Mouse (Mus musculus) mature B cell (primary cell): Measurements from ENCODE around the gene Duox1.

Experiments used
- in situ Hi-C: fragments of 300-500 bp; cut with MboI; formaldehyde crosslinking; loops from 2 replicates; pipeline ENCODE4 v1.14.3; 2019

Gene Duox1

DNA sequence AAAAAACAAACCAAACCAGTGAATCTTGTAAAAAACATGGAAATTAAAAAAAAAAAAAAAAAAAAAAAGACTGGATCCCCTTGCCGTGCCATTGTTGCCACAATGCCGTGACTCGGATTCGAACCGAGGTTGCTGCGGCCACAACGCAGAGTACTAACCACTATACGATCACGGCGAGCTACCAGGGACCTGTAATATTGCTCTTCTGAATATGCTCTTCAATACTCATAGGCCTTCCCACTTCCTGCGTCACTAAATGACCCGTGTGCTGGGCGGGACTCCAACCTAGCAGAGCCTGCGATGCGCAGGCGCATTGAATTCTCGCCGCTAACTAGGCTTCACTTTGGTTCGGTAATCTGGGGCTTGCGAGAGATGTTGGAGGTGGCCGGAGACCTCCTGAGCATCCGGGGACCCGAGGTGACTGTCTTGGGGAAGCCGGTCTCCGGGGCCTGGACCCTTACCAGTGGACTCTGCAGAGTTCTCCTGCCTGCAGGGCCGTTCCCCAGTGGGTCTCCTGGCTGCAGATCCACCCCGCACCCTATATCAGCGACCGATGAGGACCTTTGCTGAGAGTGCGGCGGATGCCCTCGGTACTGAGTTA is 60.0 kb downstream of the Duox1 start:
- in situ Hi-C loops: no loop called here

DNA sequence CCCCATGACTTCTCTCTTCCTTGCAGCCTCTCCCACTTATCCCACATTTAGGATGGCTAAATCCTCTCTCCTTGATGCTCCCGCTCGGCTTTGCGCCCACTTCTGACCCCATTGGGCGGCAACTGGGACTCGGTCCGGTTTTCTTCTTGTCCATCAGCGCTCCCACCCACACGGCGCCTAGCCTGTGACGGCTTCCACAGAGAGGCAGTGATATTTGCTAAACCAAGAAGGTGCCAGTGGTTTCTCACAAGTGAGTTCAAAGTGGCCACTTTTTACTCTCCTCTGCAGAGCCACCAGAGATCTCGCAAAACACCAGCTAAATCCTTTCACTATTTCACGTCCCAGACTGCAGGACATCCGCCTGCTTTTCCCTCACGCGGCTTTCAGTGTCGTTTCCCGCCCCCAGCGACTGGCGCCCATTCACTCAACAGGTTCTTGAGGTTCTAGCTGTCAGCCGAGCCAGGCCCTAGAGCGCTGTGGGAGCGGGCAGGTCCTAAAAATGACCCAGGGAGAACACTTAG is 60.6 kb downstream of the Duox1 start:
- in situ Hi-C loops: no loop called here

DNA sequence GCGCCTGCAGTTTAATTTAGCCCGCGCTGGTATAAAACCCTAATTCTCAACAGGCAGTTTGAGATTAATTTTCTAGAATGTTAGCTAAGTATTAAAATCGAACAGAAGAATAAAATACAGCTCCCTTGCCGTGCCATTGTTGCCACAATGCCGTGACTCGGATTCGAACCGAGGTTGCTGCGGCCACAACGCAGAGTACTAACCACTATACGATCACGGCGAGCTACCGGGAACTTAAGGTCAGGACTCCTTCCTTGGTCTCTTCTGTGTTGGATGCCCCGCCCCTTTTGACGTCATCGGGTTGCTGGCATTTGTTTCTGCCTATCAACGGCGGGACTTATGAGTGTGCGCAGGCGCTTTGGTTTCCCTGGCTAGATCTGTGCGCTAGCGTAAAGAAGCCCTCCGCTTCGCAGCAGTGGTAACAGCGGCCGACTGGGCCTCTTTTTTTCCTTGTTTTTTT is 61.8 kb downstream of the Duox1 start:
- in situ Hi-C loops: no loop called here

DNA sequence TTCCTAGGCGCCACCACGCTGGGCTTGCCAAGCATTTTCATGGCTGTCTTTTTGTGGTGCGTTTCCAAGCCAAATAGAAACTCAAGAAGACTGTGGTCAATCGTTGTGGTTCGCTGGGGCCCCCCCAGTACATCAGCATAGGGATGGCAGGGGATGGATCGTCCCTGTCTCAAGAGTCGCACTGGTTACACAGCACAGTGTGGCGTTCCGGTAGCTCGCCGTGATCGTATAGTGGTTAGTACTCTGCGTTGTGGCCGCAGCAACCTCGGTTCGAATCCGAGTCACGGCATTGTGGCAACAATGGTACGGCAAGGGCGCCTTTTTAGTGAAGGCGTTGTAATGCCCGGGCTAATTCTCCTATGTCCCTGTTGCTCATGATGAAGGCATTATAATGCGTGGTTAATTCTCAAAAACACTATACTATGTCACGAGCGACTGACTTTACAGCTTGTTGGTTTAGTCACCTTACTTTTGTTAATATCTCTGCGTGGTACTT is 62.3 kb downstream of the Duox1 start:
- in situ Hi-C loops: no loop called here

DNA sequence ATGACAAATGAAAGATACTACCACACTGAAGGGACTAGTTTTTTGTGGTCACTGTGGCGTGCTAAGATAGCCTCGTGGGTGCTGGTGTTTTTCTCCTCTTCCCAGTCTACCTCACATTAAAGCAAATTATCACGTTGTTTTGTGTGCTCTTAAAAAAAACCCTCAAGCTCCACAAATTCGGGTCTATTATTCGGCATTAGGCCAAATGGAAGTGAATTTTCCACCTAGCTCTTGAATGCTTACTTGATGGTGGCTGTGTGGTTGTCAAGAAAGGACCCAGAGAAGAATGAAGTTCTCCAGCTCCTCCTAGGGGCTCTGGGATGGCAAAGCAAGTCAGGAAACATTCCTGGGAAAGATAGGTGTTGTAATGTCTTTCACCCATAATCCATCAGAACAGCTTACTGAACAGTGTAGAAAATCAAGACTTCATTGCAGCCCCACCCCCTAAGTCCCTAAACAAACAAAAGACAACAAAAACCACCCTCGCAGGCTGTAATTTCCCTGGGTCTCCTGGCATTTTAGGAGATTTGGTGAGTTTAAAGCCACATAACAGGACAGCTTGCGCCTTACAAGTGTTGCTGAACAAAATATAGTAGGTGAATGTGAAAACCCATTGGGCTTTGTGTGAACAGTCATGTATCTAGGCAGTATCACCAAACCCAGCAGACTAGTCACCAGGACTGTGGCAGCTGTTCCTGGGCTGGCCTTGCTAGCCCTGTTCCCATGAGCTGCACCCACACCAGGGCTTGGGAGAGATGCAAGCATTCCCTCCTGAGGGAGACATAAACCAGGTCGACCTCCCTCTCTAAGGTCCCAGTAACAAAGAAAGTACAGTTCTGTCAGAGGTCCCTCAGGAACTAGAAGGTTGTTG is 63.2 kb downstream of the Duox1 start:
- in situ Hi-C loops: no loop called here

DNA sequence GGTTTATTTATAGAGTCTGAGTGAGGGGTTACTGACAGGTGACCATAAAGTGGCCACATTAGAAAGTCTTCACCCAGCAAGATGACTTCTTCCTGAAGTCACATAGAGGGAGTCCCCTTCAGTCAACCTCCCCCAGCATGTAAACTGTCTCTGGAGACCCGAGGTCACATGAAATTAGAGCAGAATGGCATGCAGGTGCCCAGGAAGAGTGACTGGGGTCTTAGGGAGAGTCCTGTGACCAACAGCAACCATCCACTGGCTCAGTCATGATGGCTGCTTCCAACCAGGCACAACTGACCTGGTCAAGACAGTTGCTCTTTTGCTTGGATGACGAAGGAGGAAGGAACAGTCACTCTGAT is 63.8 kb downstream of the Duox1 start:
- in situ Hi-C loops: no loop called here

DNA sequence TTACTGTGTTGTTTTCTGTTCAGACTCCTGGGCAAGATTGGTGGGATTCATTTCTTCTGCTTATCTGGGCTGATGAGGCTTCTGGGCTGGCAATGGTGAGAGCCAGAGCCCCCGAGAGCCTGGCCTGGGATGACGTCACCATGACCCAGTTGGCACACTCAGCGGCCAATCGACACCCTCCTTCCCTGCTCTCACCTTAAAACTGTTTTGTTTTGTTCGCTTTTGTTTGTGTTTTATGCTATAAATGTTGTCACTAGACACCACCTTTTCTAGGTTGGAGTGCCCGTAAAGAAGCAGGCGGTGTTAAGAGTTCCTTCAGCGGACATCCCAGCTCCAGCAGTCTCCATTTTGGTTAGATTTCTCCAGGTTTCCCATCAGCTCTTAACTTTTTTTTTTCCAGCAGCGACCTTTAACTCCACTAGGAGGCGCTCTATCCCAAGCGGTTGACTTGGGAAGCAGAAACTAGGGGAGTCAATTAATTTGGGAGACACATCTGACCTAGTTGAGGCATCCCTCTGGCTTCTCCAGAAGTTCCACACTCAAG is 65.4 kb downstream of the Duox1 start:
- in situ Hi-C loops: loop anchor here (10.0 kb wide), 1 partner anchor 84 kb away; no protein-coding TSS in a partner anchor

DNA sequence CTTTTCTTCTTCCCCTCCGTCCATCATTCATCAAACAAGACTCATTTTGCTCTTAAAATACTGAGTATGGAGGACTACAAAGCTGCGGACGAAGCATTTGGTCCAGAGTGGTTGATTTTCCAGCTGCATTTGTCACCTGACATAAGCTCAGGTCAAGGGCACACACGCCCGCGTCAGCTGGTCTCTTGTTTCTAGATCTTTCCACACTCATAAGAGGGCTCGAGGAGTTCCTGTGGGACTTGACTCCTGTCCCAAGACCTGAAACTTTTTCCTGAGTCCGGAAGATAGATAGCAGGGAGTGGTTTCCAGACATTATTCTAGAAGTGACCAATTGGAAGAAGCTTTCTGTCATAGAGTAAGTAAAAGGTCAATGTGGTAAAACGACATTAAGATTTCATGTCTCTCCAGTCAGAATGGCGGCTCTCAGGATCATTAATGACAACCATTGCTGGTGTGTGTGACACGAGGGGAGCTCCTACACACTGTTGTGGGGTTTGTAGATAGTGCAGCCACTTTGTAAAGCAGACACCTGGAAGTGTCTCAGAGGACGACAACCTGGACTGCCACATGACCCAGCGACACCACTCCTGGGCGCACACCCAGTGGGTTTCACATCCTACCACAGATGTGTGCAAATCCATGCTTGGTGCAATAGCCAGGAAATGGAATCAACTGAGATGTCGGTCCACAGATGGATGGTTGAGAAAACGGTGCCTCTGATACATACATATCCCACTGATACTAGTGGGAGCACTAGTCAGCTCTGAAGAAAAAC is 66.0 kb downstream of the Duox1 start:
- in situ Hi-C loops: loop anchor here (10.0 kb wide), 1 partner anchor 83 kb away; no protein-coding TSS in a partner anchor

DNA sequence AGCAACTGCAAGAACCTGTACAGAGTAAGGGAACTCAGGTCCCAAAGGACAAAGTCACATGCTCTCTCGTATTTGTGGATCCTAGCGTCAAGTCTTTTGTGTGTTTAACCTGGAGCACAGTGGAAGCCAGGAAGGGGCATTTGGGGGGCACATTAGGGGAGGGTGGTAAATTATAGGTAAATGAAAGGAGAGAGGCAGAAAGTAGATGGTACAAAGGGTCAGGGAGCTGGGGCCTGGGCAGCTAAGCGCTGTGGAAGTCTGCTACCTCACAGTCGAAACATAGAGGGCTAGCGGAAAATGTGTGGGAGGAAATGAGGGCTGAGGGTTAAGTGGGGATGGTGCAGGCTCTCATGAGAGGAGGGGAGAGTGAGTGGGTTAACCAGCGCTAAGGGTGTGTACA is 66.6 kb downstream of the Duox1 start:
- in situ Hi-C loops: loop anchor here (10.0 kb wide), 1 partner anchor 83 kb away; no protein-coding TSS in a partner anchor

DNA sequence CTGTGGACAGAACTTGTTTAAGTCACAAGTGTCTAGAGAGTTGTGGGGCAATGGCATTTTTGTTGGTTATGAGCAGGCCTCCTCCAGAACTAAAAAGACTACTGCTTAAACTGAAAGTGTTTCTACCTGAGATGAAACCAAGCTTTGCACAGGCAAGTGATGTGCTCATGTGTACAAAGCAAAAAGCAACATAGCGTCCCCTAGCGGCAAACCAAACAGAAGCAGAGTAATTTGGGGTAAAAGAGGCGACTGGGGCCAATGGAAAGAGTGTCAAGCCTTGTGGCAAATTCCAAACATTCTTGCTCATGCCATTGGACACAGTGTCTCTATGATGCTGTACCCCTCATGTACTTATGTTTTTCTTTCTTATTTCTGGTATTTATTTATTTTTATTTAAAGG is 69.6 kb downstream of the Duox1 start:
- in situ Hi-C loops: loop anchor here (10.0 kb wide), 1 partner anchor 80 kb away; no protein-coding TSS in a partner anchor

DNA sequence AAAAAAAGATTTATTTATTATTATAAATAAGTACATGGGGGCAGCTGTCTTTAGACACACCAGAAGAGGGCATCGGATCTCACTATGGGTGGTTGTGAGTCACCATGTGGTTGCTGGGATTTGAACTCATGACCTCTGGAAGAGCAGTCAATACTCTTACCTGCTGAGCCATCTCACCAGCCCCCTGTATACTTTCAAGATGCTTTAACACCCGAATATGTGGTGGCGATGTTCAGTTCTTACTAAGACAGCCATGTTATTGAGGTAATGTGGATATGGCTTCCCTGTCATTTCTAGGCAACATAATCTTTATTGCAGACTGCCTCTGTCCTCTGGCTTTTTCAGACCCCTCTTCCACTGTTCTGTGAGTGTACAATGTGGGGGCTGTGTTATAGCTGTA is 71.7 kb downstream of the Duox1 start:
- in situ Hi-C loops: loop anchor here (10.0 kb wide), 1 partner anchor 78 kb away; no protein-coding TSS in a partner anchor

DNA sequence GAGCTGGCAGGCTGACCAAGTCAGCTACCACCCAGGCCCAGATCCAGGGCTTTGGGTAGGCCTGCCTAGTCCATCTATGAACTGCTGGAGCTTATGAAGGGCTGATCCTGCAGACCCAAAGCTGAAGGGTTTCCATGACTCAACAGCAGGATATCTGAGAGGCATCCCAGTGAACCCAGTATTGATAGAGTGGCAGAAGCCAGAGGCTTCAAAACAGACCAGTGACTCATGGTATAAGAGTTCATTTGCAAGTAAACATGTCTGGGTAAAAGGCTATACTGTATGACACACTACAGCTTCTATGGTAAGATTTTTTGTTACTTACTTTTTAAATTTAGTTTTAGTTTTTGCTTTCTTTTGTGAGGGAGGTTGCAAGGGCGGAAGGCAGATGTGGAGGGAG is 80.7 kb downstream of the Duox1 start:
- in situ Hi-C loops: no loop called here
